Mouse (Mus musculus) embryonic fibroblast, embryonic 13.5 days (primary cell): ENCODE results near the gene Robo1.

ENCODE experiments used
- CTCF ChIP-seq: IDR thresholded peaks from 2 replicates; pipeline ENCODE4 v1.5.1; 2011; ENCODE audit warnings: mild to moderate bottlenecking, control low read depth, low read length, moderate library complexity, borderline replicate concordance; ENCODE audit not compliant: insufficient read depth
- POLR2A ChIP-seq: IDR thresholded peaks from 2 replicates; pipeline ENCODE4 v1.6.1; 2011; ENCODE audit warnings: low read depth, mild to moderate bottlenecking, control low read depth, low read length, moderate library complexity

GRCm38 (mm10) chr16:72765128-72765913 lies 457.2 kb downstream of the Robo1 start:
- TF ChIP-seq POLR2A: no peak
- no peak for TF ChIP-seq CTCF
